Mouse (Mus musculus) Muller cell, postnatal 12 days (primary cell): ENCODE data around the gene Fam3a.
A peak's percentile ranks its signal among the peaks of the same experiment; 100 is the strongest.
"Not testable (repeated sequence)": the region's sequence is repeated elsewhere in the genome, so short reads cannot be mapped to it uniquely, and the experiment has no call there.

ENCODE experiments used
- DNase-seq: peaks from one replicate; pipeline ENCODE4 v3.0.0-alpha.2; 2015; ENCODE audit errors: inconsistent ontology term

Gene Fam3a

GRCm38 (mm10) chrX:74392535-74393443, at the start of gene Fam3a, which contains the start of gene Ikbkg:
Fam3a (minus strand) TSS chrX:74393272.
Ikbkg (plus strand) TSS chrX:74393290.
- DNase-seq: peak; percentile 86

- DNase-seq: peak; percentile 67
These were observed 36.3 kb upstream of the Fam3a start for GRCm38 (mm10) chrX:74429290-74429821.

GRCm38 (mm10) chrX:74428826-74429276, 35.8 kb upstream of the Fam3a start, which contains the start of gene G6pdx:
G6pdx (minus strand) TSS chrX:74429194.
- DNase-seq: peak; percentile 90

- peak; percentile 6 for DNase-seq
These were observed 35.2 kb upstream of the Fam3a start for GRCm38 (mm10) chrX:74428146-74428825.

- no peak for DNase-seq
These were observed 34.0 kb upstream of the Fam3a start for GRCm38 (mm10) chrX:74427116-74427515.

- DNase-seq: no peak
These were observed 33.2 kb upstream of the Fam3a start for GRCm38 (mm10) chrX:74426256-74426655.

- peak; percentile 64 for DNase-seq
These were observed 32.1 kb upstream of the Fam3a start for GRCm38 (mm10) chrX:74425195-74425594.

GRCm38 (mm10) chrX:74424443-74424842, 31.4 kb upstream of the Fam3a start:
- peak; percentile 37 for DNase-seq

- peak; percentile 71 for DNase-seq
These were observed 20.3 kb upstream of the Fam3a start for GRCm38 (mm10) chrX:74413377-74413776.

- DNase-seq: no peak
These were observed 15.3 kb upstream of the Fam3a start for GRCm38 (mm10) chrX:74408340-74408739.

GRCm38 (mm10) chrX:74400136-74400535, 7.1 kb upstream of the Fam3a start:
- DNase-seq: no peak

GRCm38 (mm10) chrX:74388153-74388552, 4.9 kb downstream of the Fam3a start:
- no peak for DNase-seq

GRCm38 (mm10) chrX:74384451-74384850, 8.6 kb downstream of the Fam3a start:
- no peak for DNase-seq

GRCm38 (mm10) chrX:74372888-74373549, 20.1 kb downstream of the Fam3a start, which contains the start of the genes Ubl4a and Slc10a3:
Ubl4a (minus strand) TSS chrX:74373218.
Slc10a3 (minus strand) TSS chrX:74373349.
- DNase-seq: peak; percentile 88

- DNase-seq: peak; percentile 73
These were observed 24.7 kb downstream of the Fam3a start for GRCm38 (mm10) chrX:74368209-74368909.

- no peak for DNase-seq
These were observed 25.6 kb downstream of the Fam3a start for GRCm38 (mm10) chrX:74367512-74367911.

GRCm38 (mm10) chrX:74359171-74359570, 33.9 kb downstream of the Fam3a start:
- no peak for DNase-seq

- DNase-seq: not testable (repeated sequence)
These were observed 36.0 kb downstream of the Fam3a start for GRCm38 (mm10) chrX:74357069-74357468.

- DNase-seq: peak; percentile 76
These were observed 39.7 kb downstream of the Fam3a start, which contains the start of gene Lage3 for GRCm38 (mm10) chrX:74353467-74353770. Lage3 (minus strand) TSS chrX:74353618.

- DNase-seq: no peak
These were observed 40.2 kb downstream of the Fam3a start for GRCm38 (mm10) chrX:74352645-74353466.
